Mouse (Mus musculus) thymus, postnatal 14 days (tissue): ENCODE measurements around the gene Gstm4.
"Not testable (repeated sequence)": the region's sequence is repeated elsewhere in the genome, so short reads cannot be mapped to it uniquely, and the experiment has no call there.

ENCODE experiments used
- DNase-seq: peaks from one replicate; pipeline ENCODE4 v3.0.0; 2021

Gene Gstm4

DNA sequence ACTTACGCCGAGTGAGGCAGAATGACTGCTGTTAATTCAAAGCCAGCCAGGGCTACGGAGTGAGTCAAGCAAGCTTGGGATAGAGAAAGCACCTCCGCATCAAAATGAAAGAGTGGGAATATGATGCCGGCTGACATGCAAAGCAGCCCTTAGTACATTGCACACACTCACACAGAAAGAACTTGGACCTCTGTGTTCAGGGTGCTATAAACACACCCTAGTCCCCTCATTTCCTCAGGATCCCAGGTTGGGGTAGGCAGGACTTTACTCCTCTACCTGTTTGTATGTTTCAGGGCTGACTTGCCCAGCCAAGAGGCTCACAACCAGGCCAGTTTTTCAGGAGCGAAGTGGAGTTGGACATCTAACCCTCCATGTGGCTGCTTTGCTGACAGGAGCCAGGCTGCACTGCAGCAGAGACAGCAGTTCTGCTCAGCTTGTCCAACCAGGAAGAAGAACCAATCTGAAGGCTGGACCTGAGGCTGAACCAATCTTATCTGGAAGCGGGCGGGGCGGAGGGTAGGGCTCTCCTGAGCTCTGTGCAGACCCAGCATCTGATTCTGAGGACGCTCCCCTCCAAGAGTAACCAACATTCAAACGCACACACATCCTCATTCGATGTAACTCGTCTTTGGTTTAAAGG lies 24.7 kb upstream of the Gstm4 start:
- DNase-seq: no peak

DNA sequence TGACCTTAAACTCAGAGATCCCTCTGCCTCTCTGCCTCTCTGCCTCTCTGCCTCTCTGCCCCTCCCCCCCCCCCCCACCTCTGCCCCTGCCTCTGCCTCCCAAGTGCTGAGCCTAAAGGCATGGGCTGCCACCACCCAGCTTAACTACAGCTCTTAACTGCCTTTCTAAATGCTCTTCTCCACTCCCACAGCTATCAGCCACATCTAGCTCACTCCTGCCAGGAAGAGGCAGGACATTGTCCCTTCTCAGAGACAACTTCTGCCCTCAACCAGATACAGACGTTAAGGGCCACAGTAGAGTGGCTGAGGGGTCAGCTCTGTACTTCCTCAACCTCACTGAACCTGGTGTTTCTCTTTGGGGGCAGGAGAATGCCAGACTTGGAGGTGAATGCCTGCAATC lies 24.1 kb upstream of the Gstm4 start:
- no peak for DNase-seq

DNA sequence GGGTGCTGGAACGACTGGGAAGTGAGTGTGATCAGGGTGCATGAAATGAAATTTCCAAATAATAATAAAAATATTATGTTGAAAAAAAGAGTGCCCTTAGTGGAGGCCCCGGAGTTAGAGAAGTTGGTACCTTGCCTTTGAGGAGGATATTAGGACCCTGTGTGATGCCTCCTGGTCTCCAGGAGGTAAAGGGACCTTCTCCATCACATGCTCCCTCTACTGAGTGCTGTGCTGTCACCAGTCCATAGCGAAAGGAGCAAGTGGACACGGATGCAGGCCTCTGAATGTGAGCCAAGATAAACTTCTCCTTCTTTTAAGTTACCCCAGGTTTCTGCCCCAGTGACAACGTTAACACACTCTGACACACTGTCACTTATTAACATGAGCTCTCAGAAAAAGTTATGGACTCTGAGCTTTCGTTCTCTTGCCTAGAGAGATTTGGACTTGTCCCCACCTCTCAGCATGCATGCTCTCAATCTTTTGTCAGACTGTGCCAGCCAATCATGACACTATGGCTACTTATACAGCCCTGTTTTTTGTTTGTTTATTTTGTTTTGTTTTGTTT lies 22.8 kb upstream of the Gstm4 start:
- DNase-seq: no peak

DNA sequence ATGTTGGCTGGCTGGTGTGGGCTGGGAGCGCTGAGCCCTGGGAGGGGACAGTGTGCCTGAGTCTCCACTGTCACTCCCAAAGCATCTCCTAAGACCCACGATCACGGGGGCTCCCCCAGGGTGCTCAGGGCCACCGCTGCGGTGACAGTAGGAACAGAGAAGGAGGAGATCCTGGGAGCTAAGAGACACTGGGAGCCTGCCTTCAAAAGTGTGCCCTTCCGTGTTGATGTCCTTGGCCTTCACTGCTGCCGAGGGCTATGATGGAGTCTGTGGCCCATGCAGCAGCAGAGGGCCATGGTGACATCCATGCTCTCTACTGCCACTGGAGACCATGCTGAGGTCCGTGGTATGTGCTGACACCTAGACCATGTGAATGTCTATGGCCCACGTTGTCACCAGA lies 20.9 kb upstream of the Gstm4 start:
- DNase-seq: no peak

DNA sequence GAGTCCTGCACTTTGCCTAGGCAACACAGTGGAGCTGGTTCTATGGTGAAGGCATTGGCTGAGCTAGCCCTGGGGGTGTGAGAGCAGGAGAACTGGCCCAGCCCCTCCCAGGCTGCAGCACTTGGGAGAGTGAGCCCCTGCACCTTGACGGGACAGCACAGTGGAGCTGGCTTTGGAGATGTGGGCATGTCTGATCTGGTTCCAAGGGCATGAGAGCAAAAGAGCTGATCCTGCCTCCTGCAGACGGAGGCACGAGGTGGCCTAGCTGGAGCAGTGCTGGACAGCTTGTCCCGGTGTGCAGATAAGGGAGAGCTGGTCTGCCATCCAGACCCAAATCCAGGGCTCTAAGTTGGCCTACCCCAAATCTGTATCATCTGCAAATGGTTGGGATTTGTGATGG lies 20.0 kb upstream of the Gstm4 start:
- DNase-seq: no peak

DNA sequence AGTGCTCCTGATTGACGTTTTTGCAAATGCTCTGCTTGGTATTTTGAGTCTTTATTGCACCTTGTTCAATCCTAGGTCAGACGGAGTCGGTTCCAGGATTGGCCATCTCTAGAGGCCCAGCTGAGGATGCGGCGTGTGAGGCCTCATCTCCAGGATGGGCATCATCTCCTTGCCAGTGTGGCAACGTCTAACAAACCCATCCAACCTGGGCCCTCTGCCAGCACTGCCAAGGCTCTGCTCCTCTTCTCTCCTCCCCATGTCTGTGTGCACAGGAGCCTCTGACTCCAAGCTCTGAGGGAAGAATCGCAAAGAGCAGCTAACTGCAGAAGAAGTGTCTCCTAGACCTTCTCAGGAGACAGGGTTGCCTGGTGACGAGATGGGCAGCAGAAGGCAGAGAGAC lies 18.0 kb upstream of the Gstm4 start:
- DNase-seq: no peak

DNA sequence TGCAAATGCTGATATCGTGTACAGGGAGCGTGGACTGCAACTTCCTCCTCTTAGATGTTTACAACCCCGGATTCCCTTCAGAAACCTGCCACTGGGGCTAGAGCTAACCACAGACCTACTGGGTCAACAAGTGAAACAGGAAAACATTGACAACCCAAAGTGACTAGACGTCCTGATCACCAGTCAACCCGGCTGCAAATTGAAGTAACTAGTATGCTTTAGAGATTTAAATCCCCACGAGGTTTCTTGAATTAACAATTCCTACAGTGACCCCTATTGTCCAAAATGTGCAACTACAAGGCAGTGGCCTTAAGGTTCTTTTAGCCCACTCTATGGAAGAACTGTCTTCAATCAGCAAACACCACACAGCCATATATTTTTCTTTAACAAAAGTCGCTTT lies 16.7 kb upstream of the Gstm4 start:
- DNase-seq: peak; percentile 64

DNA sequence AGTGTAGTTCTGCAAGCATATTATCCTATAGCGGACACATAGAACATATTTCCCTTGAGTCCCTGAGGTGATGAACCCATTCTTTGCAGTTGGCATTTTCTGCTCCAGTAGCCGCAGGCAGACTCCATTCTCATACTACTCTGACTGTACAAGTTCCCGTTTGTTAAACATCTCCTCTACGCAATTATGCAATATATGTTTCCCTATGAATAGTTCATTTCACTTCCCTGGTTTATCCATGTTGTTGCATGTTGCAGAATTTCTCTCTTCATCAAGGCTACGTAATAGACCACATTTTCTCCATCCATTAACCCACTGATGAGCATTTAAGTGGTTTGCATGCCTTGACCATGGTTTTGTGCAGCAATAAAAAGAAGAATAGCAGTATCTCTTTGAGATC lies 5.8 kb upstream of the Gstm4 start:
- DNase-seq: no peak

DNA sequence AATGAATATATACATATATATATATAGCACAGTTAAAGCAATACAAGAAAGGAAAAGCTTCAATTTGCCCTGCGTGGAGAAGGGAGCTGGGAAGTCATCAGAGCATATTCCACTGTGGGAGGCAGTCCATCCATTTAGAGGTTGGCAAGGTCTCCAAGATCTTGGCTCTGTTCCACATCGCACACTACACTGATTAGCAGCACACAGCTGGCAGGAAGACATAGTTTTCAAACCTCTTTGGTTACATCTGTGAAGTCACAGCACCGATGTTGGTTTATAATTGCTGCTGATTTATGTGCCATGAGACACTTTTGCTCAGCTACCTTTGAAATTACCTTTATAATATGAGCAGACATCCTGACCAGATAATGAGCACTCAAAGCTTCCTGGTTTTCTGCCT lies 3.6 kb upstream of the Gstm4 start:
- DNase-seq: no peak

DNA sequence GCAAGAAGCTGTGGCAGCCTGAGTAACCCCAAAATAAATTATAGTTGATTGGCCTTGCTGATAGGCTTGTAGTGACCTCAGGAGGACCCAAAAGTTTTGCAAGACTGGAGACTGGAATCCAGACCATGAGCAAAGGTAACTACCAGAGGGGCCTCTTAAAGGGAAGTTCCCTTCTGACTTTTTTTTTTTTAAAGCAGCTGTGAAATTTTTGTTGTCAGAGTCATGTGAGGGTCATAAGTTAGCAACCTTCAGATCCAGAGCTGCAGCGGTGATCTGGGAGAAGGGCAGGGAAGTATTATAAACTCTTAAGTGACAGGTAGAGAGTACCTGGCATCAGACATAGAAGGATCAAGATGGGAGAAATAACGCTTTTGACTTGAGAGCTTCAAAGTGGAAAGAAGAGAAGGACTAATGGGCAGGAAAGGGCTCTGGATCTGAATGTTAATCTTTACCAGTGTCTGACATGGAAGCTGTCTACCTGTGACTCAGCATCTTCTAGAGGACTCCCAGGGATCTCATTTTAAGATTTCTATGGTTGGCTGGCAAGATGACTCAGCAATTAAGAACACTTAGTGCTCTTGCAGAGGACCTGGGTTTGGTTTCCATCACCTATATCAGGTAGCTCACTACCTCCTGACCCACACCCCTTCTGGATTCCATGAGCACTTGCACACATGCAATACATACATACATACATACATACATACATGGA lies 2.4 kb upstream of the Gstm4 start:
- no peak for DNase-seq

DNA sequence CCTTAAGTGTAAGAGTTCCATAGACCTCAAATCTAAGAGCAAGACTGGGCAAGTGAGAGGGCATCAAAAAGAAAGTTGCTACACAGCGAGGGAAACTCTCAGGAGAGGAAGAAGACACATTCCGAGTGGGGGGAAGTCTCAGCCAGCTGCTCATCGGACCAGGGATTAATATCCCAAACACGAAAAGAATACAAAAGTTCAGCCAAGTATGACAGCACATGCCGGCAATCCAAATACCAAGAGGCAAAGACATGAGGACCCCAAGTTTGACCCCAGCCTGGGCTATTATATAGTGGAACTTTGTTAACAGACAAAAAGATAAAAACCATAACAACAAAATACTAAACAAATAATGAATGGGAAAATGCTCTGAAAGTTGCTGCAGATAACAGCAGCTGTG lies 11.5 kb downstream of the Gstm4 start:
- no peak for DNase-seq

DNA sequence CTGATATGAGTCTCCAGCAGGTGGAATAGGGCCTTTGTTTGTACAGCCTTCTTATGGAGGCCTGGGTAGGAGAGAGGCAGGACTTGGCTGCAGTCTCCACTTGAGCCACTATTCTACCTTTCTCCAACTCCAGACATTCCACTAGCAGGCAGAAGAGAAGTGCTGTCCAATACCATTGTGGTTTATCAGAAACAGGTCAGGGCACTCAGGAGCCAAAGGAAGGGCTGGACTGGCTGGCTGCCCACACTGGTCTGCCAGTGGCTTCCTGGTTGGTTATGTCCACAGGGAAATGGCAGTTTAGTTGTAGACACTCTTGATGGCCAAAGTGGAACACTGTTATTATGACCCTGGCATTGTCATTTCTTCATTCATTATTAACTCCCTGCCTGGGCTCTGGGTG lies 12.6 kb downstream of the Gstm4 start:
- DNase-seq: no peak

DNA sequence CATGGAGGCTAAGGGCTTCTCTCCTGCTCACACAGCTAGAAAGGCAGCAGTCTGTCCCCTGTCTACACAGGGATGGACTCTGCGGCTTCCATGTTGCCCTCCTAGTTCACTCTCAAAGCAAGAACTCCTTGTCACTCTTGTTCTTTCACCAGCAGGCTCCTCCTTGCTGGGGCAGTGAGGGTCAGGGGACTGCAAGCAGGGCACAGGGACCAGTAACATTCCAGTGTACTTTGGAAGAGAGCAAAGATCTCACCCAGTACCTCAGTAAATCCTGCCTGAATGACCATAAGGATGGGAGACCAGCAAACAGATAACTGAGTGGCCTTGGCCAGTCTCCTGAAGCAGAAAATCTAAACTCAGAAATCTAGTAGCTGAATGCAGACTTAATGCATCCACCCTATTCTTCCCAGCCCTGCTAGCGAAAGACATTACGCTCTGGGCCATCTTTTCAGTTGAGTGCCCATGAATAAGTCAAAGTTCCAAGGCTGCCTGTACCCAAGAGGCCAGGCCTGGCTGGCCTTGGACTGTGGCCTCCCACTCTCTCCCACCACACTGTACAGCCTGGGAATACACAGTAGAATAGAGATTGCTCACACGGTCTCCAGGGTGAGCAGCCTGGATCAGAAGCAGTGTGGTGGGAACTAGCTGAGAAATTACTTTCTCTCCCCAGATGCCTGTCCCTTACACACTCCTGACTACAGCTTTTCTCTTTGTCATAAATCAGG lies 15.9 kb downstream of the Gstm4 start:
- no peak for DNase-seq

DNA sequence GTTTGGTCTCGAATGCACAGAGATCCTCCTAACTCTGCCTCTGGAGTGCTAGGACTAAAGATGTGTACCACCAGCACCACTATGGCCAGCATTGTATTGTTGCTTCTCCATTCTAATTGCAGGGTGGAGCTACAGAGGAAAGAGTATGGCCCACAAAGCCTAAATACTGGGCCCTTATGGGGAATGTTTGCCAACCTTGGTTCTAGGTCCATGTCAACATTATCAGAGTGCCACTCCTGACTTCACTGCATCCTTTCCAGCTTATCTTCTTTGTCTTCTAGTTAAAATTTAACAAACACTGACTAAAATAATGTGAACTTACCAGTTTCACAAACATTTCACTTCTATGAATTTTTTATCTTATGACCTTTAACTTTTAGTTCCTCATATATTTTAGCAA lies 18.1 kb downstream of the Gstm4 start:
- no peak for DNase-seq

DNA sequence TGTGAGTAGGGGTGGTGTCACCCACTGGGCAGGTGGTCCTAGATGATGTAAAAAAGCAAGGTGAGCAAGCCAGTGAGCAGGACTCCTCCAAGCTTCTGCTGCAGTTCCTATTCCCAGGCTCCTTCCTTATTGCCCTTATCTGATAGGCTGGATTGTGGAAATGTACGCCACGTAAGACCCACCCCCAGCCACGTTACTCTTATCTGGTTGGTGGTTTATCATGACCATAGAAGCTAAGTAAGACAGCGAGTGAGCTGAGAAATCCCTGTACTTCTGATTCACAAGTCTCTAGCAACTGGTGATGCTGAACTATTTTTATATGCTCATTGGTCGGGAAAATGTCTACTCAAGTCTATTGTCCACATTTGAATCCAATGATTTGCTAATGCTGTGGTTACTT lies 18.6 kb downstream of the Gstm4 start:
- no peak for DNase-seq

DNA sequence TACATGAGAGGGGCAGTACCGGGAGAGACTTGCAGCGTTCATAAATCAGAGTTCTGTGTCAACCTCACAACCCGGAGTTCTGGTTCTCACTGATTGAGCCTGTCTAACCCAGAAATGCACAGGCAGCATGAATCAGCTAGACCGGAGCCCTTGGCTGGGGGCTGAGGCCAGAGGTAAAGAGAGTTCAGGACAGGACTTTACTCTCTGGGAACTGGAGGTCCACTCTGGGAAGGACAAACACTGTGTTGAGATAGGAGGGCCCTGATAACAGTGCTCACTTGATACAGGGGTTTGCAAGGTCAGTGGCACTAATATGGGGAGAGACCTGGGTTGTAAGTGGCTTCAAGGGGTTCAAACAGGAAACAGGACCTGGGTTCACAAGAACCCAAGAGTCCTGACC lies 19.4 kb downstream of the Gstm4 start:
- DNase-seq: no peak

DNA sequence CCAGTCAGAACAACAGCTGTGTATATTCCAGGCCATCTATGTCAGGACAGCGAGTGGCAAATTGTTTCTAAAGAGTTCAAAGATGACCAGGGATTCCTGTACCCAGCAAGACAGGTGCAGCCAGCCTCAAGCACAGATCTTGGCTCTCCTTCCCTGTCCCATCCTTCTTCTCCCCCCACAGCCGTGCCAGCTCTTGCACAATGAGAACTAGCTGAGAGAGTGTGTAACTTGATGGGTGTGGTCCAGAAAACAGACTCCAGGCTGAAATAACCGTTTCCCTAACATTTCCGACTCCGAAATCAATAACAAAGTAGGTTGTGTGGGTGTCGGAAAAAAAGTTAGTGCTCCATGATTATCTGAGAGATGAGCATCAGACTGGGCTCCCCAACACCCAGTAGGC lies 22.0 kb downstream of the Gstm4 start:
- no peak for DNase-seq

DNA sequence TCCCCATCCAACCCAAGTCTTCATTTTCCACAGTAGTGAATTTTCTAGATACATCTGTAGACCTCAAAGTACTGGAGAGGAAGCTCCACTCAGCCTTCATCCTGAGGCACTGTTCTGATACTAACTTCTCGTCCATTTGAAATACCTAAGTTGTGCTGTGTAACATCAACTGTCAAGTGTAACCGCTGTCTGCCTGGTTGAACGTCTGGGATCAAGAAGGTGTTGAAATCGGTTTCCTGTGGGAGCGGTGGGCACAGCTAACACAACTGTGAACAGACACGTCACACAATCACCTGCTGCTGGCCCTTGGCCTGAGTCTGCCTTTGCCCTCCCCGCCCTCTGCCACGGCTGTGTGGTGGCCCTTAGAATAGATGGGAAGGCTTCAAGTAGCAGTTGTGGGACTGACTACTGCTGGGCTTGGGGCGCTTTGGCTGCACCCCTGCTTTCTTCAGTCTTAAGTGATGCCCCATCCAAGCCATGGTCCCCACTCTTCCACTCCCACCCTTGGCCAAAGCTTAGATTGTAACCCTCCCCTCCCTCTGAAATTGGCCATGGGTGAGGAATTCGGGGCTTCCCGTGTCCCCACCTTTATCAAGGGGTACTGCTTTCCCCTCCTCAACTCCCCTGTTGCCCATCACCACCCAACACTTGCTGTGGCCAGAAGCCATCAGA lies 24.2 kb downstream of the Gstm4 start:
- DNase-seq: not testable (repeated sequence)

DNA sequence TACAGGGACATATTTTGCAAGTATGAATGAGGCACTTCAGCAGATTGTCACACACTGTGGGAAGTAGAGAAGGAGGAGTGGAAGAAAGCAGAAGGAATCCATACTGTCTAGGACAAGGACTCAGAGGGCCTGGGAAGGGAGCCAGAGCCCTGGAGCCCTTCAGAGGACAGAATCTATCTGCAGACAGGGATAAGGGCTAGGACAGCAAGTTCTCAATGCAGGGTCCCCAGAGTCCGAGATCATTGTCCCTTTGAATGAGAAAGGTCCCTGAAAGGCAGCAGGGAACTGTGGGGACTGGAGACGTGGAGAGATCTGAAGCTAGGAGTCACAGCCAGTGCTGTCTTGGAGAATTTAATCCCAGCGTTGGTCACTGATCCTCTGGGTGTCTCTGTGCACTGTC lies 25.5 kb downstream of the Gstm4 start:
- not testable (repeated sequence) for DNase-seq

DNA sequence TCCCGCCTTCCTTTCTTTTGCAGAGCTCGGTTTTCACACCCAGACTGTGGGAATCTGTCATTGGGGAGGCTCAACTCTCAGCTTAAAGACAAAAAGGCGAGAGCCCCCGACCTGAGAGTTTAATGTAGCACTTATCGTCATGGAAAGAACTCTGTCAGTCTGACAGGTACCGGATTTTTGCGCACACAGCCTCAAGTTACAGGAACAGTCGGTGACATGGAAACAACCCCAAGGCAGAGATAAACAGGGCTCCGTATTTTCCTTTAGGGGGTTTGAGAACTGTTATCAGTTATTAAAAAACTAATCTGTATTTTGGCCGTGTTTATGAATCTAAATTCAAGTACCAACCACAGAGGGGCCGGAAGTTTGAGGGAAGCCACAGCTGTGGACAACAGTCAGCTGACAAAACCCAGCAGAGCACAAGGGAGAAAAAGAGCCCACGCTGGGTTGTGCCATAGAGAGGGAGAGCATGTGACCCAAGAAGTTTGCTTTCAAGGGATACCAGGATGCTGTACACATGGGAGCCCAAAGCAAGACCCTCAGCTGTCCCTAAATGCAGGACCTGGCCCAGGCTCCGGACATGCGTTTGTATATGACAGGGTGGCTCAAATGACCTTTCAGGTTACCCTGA lies 26.4 kb downstream of the Gstm4 start:
- DNase-seq: peak; percentile 26

DNA sequence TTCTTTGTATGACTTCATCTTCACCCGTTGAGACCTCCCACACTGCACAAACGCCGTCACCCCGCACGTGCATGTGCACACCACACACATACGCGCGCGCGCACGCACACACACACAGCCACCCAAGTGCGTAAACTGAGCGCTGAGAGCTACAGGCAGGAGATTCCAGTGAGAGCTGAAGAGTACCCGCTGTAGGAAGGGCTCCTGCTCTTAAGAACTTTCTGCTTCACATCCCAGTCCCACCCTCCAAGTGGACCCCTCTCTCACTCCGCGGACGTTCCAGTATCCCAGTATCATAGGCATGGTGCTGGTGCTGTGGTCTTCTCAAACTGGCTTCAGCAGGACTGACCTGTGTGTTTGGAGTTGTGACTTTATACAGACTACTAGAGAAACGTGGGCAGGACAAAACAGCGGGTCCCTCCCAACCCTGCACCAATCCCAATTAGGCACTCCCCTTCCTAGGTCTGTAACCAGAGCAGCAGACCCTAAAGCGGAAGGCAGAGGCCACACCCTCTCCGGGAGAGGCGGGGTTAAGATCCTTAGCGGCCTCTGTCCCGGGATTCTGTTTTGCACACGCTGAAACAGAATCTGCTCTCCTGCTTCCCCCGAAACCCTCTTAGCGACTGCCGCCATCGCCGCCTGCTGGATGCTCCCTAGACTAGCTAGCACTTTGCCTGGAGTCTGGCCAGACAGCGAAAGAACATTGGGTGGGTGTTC lies 27.1 kb downstream of the Gstm4 start, which contains the start of gene Gstm1:
TSS of gene Gstm1 (minus strand) at position 501 of the 717 bp plus-strand sequence.
- DNase-seq: peak; percentile 86

DNA sequence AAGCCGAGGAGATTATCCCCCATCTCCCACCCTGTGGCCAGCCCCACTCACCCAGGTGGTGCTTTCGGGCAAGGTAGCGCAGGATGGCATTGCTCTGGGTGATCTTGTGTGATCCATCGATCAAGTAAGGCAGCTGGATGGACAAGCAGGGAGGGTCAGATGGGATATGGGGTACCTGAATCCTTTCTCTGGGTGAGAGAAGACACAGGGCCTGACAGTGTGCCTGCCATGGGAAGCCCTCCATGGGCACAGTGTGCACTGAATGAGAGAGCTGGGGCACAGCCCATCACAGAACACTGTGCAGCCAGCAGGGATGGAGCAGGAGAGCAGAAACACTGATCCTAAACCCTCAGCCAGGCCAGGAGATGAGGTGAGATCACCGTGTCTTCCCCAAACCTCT lies 28.2 kb downstream of the Gstm4 start:
- DNase-seq: not testable (repeated sequence)
